10 mouse cellular contexts compared by ENCODE assay signal in the genomic region with DNA sequence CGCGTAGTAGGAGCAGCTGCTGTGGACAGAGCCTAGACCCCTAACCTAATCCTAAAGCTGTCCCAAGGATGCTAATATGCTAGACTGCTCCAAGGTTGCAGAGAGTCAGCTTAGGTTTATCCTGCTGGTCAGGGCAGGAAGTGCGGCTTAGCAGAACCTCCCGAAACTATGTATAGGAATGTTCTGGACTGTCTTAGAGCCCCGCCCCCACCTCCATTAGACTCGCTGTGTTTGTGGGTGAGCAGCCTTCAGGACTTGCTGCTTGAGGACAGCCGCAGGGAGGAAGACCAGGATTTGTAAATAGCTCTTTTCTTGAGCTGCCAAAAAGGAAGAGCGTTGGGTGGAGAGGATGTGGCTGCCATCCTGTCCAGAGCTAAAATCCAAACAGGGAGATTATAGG. TPM values are rescaled to one million over a fixed set of nuclear protein-coding genes. Genes with fewer than 3 reads are reported as not detected.
DNase-seq lines count a peak whose midpoint lies in the region; ATAC-seq lines count a peak whose summit lies in the region.
"Had no signal": no experiment of that assay in that cellular context is flagged by ENCODE, and none has a peak within 500 bp of the region (broad histone marks: within the 10 kb centered on the region; RNA-seq: fewer than 3 reads in every experiment).

No protein-coding gene starts in this region.

- H3K4me2 ChIP-seq in liver, embryonic 15.5 days: no peak overlapping the region
- H3K4me2 ChIP-seq in embryonic facial prominence, embryonic 11.5 days (ENCODE audit: low read depth, low read length): no peak overlapping the region
- no peak overlapping the region for H3K4me2 ChIP-seq in kidney, embryonic 15.5 days
- H3K4me2 ChIP-seq: limb, embryonic 15.5 days had no signal

- H3K4me1 ChIP-seq in liver, embryonic 15.5 days (replicated peaks): peaks cover 14% of the 10 kb centered on the region; the same call in 1 of the 2 replicates
- no peaks in the 10 kb centered on the region for H3K4me1 ChIP-seq in embryonic facial prominence, embryonic 11.5 days (ENCODE audit: control insufficient read depth, insufficient read depth, low read length)
- peaks cover 46% of the 10 kb centered on the region for H3K4me1 ChIP-seq in kidney, embryonic 15.5 days

- peak; percentile 28; the same call in 1 of the 2 replicates for ATAC-seq in liver, embryonic 15.5 days (ENCODE audit: insufficient read depth)
- no peak for ATAC-seq in embryonic facial prominence, embryonic 11.5 days (replicated peaks; ENCODE audit: insufficient number of reproducible peaks, low FRiP score, low TSS enrichment, low read depth)
- no peak for ATAC-seq in kidney, embryonic 15.5 days (replicated peaks; ENCODE audit: low FRiP score)
- ATAC-seq in erythroblast, adult 5-6 weeks (replicated peaks; ENCODE audit: low FRiP score, poor library complexity, severe bottlenecking): no peak

- no peak overlapping the region for H3K27ac ChIP-seq in liver, embryonic 15.5 days (replicated peaks)
- no peak overlapping the region for H3K27ac ChIP-seq in embryonic facial prominence, embryonic 11.5 days (replicated peaks; ENCODE audit: low read depth, low read length)
- H3K27ac ChIP-seq in kidney, embryonic 15.5 days: peak overlapping the region; percentile 2; the same call in 1 of the 2 replicates
- H3K27ac ChIP-seq: limb, embryonic 15.5 days had no signal

- H3K9ac ChIP-seq in liver, embryonic 15.5 days: no peak overlapping the region
- H3K9ac ChIP-seq in embryonic facial prominence, embryonic 11.5 days (replicated peaks; ENCODE audit: low read length): no peak overlapping the region
- no peak overlapping the region for H3K9ac ChIP-seq in kidney, embryonic 15.5 days
- H3K9ac ChIP-seq: limb, embryonic 15.5 days had no signal

- DNase-seq in liver: no peak
- DNase-seq in embryonic facial prominence, embryonic 11.5 days (ENCODE audit: low spot score): peak; percentile 37
- DNase-seq in retina, postnatal 1 day: peak; percentile 55
- no peak for DNase-seq in frontal cortex, postnatal 36 days (ENCODE audit: low spot score in 2 of 2)
- no peak for DNase-seq in frontal cortex, postnatal 25 days (ENCODE audit: low spot score in 2 of 2)
- DNase-seq: thymus, adult 2 months had no signal

- no peak overlapping the region for H3K4me3 ChIP-seq in liver, embryonic 15.5 days (replicated peaks)
- no peak overlapping the region for H3K4me3 ChIP-seq in embryonic facial prominence, embryonic 11.5 days (ENCODE audit: low read depth, low read length)
- H3K4me3 ChIP-seq in kidney, embryonic 15.5 days (replicated peaks): no peak overlapping the region
- H3K4me3 ChIP-seq: limb, embryonic 15.5 days had no signal

- H3K36me3 ChIP-seq in liver, embryonic 15.5 days (replicated peaks): no peaks in the 10 kb centered on the region
- no peaks in the 10 kb centered on the region for H3K36me3 ChIP-seq in embryonic facial prominence, embryonic 11.5 days (replicated peaks; ENCODE audit: control insufficient read depth, insufficient read depth, low read depth, low read length)
- no peaks in the 10 kb centered on the region for H3K36me3 ChIP-seq in kidney, embryonic 15.5 days
- H3K36me3 ChIP-seq: limb, embryonic 15.5 days had no signal

- WGBS in liver, embryonic 15.5 days (ENCODE audit: insufficient replicate concordance): 59% methylated on average over 8 of the region's 8 CpGs
- WGBS in embryonic facial prominence, embryonic 11.5 days: 79% methylated on average over 8 of the region's 8 CpGs
- WGBS in kidney, embryonic 15.5 days: 78% methylated on average over 8 of the region's 8 CpGs

- no peaks in the 10 kb centered on the region for H3K27me3 ChIP-seq in liver, embryonic 15.5 days
- no peaks in the 10 kb centered on the region for H3K27me3 ChIP-seq in embryonic facial prominence, embryonic 11.5 days (ENCODE audit: control insufficient read depth, insufficient read depth, low read length)
- no peaks in the 10 kb centered on the region for H3K27me3 ChIP-seq in kidney, embryonic 15.5 days
- H3K27me3 ChIP-seq: limb, embryonic 15.5 days had no signal

- H3K9me3 ChIP-seq in liver, embryonic 15.5 days (replicated peaks): no peaks in the 10 kb centered on the region
- H3K9me3 ChIP-seq in embryonic facial prominence, embryonic 11.5 days (replicated peaks; ENCODE audit: control insufficient read depth, low read length): no peaks in the 10 kb centered on the region
- no peaks in the 10 kb centered on the region for H3K9me3 ChIP-seq in kidney, embryonic 15.5 days (replicated peaks)
- H3K9me3 ChIP-seq: limb, embryonic 15.5 days had no signal

RNA-seq across cellular contexts. Expression of gene Taf11, which starts 59.7 kb away (rescaled TPM):
- 21.6 and 22.2 TPM in 2 replicates for polyA plus RNA-seq in liver, embryonic 15.5 days (2015; fragmentation: Nextera tagmentation; extraction: Ambion mirVana)
- 104 and 109 TPM in 2 replicates for polyA plus RNA-seq in embryonic facial prominence, embryonic 11.5 days (2014; fragmentation: Nextera tagmentation; extraction: Ambion mirVana)
- 65.1 and 75.7 TPM in 2 replicates for polyA plus RNA-seq in kidney, embryonic 15.5 days (2015; fragmentation: Nextera tagmentation; extraction: Ambion mirVana)
- 5.2 and 9.8 TPM in 2 replicates for total RNA-seq in erythroblast, adult 5-6 weeks (2015; ENCODE audit: low replicate concordance)
- 5.4 and 8.5 TPM in 2 replicates for total RNA-seq in erythroblast, adult 5-6 weeks (2017; ENCODE audit: low replicate concordance)

Comparison
In these comparisons a context has a peak if more than half of its experiments do, and no peak if none do; other contexts are left out.
1. DNase-seq: peak in embryonic facial prominence, embryonic 11.5 days (single experiment) and retina, postnatal 1 day (single experiment); none in liver (single experiment), frontal cortex, postnatal 36 days (0 of 2) and frontal cortex, postnatal 25 days (0 of 2).